Comparison of ENCODE assay signal across 7 mouse cellular contexts in the genomic region with DNA sequence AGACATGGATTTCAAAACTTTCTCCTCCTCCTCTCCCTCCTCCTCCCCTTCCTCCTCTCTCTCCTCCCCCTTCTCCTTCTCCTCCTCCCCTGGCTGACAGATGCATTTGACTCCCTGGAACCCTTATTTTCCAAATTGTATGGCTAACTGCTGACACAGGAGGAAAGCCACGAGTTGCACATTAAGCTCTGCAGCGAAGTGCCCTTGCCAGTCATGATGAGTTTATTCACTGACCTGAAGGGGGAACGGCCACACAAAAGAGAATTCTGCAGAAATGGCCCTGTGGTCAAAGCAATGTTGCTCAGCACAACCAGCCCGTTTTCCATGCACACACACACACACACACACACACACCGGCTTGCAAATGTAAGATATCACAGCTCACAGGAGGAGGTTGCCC.
A peak's percentile ranks its signal among the peaks of the same experiment; 100 is the strongest.
DNase-seq lines count a peak whose midpoint lies in the region; ATAC-seq and TF ChIP-seq lines count a peak whose summit lies in the region.

No protein-coding gene starts in this region.

- TF ChIP-seq CTCF in spleen, adult 2 months (IDR thresholded peaks at IDR 0.05; ENCODE audit: extremely low read depth, insufficient read depth, insufficient read length, insufficient replicate concordance): no peak

- H3K27ac ChIP-seq in spleen, adult 2 months (ENCODE audit: insufficient read depth, low read length): peak overlapping the region; percentile 90
- peak overlapping the region; percentile 70 for H3K27ac ChIP-seq in neural tube, embryonic 13.5 days (replicated peaks)

- H3K9ac ChIP-seq in neural tube, embryonic 13.5 days: no peak overlapping the region

- no peaks in the 10 kb centered on the region for H3K36me3 ChIP-seq in spleen, adult 2 months (ENCODE audit: control insufficient read depth, insufficient read depth, low read length)
- no peaks in the 10 kb centered on the region for H3K36me3 ChIP-seq in neural tube, embryonic 13.5 days

- H3K27me3 ChIP-seq in spleen, adult 2 months (ENCODE audit: control insufficient read depth, insufficient read depth, low read length): no peaks in the 10 kb centered on the region
- no peaks in the 10 kb centered on the region for H3K27me3 ChIP-seq in neural tube, embryonic 13.5 days

- H3K4me1 ChIP-seq in spleen, adult 2 months (ENCODE audit: control insufficient read depth, insufficient read depth, insufficient read length): peaks cover 51% of the 10 kb centered on the region
- peaks cover 49% of the 10 kb centered on the region for H3K4me1 ChIP-seq in neural tube, embryonic 13.5 days (replicated peaks)

- no peak for DNase-seq in spleen, adult 2 months (ENCODE audit: low read depth in 1 of 2, low spot score in 2 of 2)
- DNase-seq in spleen, postnatal 4 days (ENCODE audit: low spot score in 2 of 2): no peak
- peak; percentile 62 for DNase-seq in kidney, postnatal 10 days
- no peak for DNase-seq in layer of hippocampus, adult 18-20 months (ENCODE audit: low spot score in 2 of 2)
- no peak for DNase-seq in yolk sac, embryonic 10.5 days (ENCODE audit: low spot score)

- TF ChIP-seq POLR2A in spleen, adult 2 months (IDR thresholded peaks at IDR 0.05; ENCODE audit: low read depth, low read length): no peak

- WGBS in spleen, adult 2 months: 4% methylated on average over 5 of the region's 5 CpGs
- 27% methylated on average over 5 of the region's 5 CpGs for WGBS in neural tube, embryonic 13.5 days

- peak; percentile 27 for ATAC-seq in erythroblast, adult 5-6 weeks (replicated peaks; ENCODE audit: low FRiP score, poor library complexity, severe bottlenecking)
- ATAC-seq in neural tube, embryonic 13.5 days (ENCODE audit: low read depth): no peak

- no peaks in the 10 kb centered on the region for H3K9me3 ChIP-seq in neural tube, embryonic 13.5 days

- no peak overlapping the region for H3K4me2 ChIP-seq in neural tube, embryonic 13.5 days

- H3K4me3 ChIP-seq in spleen, adult 2 months (ENCODE audit: extremely low read depth, insufficient read depth, insufficient read length): no peak overlapping the region
- no peak overlapping the region for H3K4me3 ChIP-seq in neural tube, embryonic 13.5 days
